Mouse (Mus musculus) midbrain, embryonic 13.5 days (tissue): ENCODE results near the gene Stac2. TPM values are rescaled to one million over a fixed set of nuclear protein-coding genes. Genes with fewer than 3 reads are reported as not detected.
A peak's percentile ranks its signal among the peaks of the same experiment; 100 is the strongest.

Source experiments
- ATAC-seq: fragments of 200-750 bp; cut with Nextera tagmentation; 2 replicates; pipeline ENCODE4 v1.8.0; 2017; ENCODE audit warnings: mild to moderate bottlenecking, moderate TSS enrichment, moderate library complexity
- H3K27ac ChIP-seq: fragments of 300-500 bp; sonication (generic); 2 replicates; pipeline ENCODE4 v1.5.1; 2015; ENCODE audit warnings: inconsistent platforms, mild to moderate bottlenecking, moderate library complexity
- H3K27me3 ChIP-seq: fragments of 300-500 bp; sonication (generic); 2 replicates; pipeline ENCODE4 v1.6.1; 2015; ENCODE audit warnings: mild to moderate bottlenecking, inconsistent platforms
- H3K36me3 ChIP-seq: fragments of 300-500 bp; sonication (generic); 2 replicates; pipeline ENCODE4 v1.6.1; 2015; ENCODE audit warnings: mild to moderate bottlenecking, inconsistent platforms
- H3K4me1 ChIP-seq: fragments of 300-500 bp; sonication (generic); replicated peaks from 2 replicates; pipeline ENCODE4 v1.6.1; 2015; ENCODE audit warnings: inconsistent platforms
- H3K4me2 ChIP-seq: fragments of 300-500 bp; sonication (generic); replicated peaks from 2 replicates; pipeline ENCODE4 v1.6.1; 2015; ENCODE audit warnings: moderate library complexity, mild to moderate bottlenecking, inconsistent platforms
- H3K4me3 ChIP-seq: fragments of 300-500 bp; sonication (generic); replicated peaks from 2 replicates; pipeline ENCODE4 v1.5.1; 2015; ENCODE audit warnings: mild to moderate bottlenecking, inconsistent platforms
- H3K9ac ChIP-seq: fragments of 300-500 bp; sonication (generic); replicated peaks from 2 replicates; pipeline ENCODE4 v1.6.1; 2015; ENCODE audit warnings: mild to moderate bottlenecking, inconsistent platforms
- H3K9me3 ChIP-seq: fragments of 300-500 bp; sonication (generic); 2 replicates; pipeline ENCODE4 v1.6.1; 2016; ENCODE audit warnings: mild to moderate bottlenecking, inconsistent platforms
- WGBS: fragments of 180-500 bp; shearing (Covaris S2); methylation state at CpG from one replicate; pipeline ENCODE4 v1.1.7; 2015; 5-methylcytosine and 5-hydroxymethylcytosine counted together
- polyA plus RNA-seq: library from polyadenylated mRNA; unstranded; fragments of >200 nt; fragmentation: Nextera tagmentation; extraction: Ambion mirVana; gene quantifications from 2 replicates; pipeline ENCODE4 v1.2.1, GENCODE M21; 2015

The Stac2 gene
- polyA plus RNA-seq, 1 experiment from 2014 or later: 1.7 TPM

DNA sequence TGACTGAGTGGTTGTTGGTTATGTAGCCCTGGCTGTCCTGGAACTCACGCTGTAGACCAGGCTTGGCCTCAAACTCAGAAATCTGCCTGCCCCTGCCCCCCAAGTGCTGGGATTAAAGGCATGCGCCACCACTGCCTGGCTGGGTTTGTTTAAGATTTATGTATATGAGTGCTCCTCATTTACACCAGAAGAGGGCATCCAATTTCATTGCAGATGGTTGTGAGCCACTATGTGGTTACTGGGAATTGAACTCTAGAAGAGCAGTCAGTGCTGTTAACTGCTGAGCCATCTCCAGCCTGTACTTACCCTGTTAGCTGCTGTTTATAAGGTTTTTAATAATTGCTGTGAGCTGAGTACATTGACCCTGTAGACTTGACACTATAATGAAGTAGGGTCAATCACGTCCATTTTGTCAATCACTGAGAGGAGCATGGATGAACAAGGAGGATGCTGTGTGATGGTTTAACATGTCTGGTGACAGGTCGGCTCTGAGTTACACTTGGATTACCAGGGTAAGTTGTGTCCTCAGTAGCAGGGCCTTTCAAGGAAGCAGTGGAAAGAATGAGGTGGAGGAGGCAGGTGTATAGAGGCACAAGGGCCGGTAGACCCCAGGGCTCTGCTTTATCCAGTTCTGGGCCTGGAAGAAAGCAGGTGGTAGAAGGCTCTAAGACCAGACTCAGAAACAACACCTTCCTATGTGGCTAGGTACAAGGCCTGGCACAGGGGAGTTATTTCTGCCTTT, 22.4 kb downstream of the Stac2 start:
- Histone ChIP-seq H3K27ac (no peak overlapping the region), H3K27me3 (no peaks in the 10 kb centered on the region), H3K9ac (no peak overlapping the region), H3K4me2 (no peak overlapping the region), H3K4me3 (no peak overlapping the region), H3K9me3 (no peaks in the 10 kb centered on the region), H3K4me1 (peaks cover 30% of the 10 kb centered on the region), H3K36me3 (peaks cover 33% of the 10 kb centered on the region)
- WGBS: 59% methylated on average over 5 of the region's 5 CpGs
- ATAC-seq: no peak

DNA sequence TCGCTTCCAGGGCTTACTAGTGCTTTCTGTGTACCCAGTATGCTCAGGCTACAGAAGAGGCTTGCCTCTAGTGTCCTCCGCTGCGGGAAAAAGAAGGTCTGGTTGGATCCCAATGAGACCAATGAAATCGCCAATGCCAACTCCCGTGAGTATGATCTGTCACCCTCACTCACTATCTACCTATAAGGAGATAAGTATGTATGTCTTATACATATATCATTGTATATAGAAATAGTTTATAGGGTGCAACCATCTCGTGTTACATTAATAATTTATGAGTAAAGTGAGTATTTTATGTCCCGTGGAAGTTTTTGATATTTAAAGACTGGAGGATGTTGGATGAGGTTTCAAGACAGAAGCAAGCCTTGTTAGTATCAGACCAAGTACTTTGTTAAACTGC, 25.5 kb downstream of the Stac2 start:
- H3K36me3 ChIP-seq: peaks cover 33% of the 10 kb centered on the region
- peak overlapping the region; percentile 90 for H3K4me2 ChIP-seq
- no peak for ATAC-seq
- peak overlapping the region; percentile 97 for H3K4me3 ChIP-seq
- H3K9ac ChIP-seq: peak overlapping the region; percentile 100
- peaks cover 30% of the 10 kb centered on the region for H3K4me1 ChIP-seq
- no peaks in the 10 kb centered on the region for H3K9me3 ChIP-seq
- H3K27ac ChIP-seq: no peak overlapping the region
- WGBS: 19% methylated on average over 7 of the region's 7 CpGs
- H3K27me3 ChIP-seq: no peaks in the 10 kb centered on the region

DNA sequence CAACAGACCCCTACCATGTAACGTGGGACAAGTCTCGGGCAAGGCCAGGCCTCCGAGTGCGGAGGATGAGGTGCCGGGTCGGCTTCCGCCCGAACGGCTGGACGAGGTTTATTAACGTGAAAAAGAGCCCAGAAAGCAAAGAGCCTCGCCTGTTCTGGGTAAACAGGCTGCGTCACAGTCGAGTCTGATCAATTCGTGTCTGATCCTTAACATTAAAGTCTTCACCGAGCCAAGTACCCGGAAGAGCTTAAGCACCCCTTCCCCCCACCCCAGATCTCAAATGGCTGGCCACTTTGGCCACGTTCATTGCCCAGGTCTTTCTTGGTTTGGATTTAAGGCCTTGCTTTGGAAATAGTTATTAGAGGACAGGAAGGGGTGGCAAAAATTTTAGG, 26.0 kb downstream of the Stac2 start:
- WGBS: under 1% methylated on average over 18 of the region's 18 CpGs
- peak overlapping the region; percentile 89 for H3K27ac ChIP-seq
- peak overlapping the region; percentile 100 for H3K9ac ChIP-seq
- H3K27me3 ChIP-seq: no peaks in the 10 kb centered on the region
- H3K9me3 ChIP-seq: no peaks in the 10 kb centered on the region
- peak overlapping the region; percentile 97 for H3K4me3 ChIP-seq
- no peak for ATAC-seq
- peak overlapping the region; percentile 90 for H3K4me2 ChIP-seq
- H3K36me3 ChIP-seq: peaks cover 33% of the 10 kb centered on the region
- peaks cover 30% of the 10 kb centered on the region for H3K4me1 ChIP-seq

DNA sequence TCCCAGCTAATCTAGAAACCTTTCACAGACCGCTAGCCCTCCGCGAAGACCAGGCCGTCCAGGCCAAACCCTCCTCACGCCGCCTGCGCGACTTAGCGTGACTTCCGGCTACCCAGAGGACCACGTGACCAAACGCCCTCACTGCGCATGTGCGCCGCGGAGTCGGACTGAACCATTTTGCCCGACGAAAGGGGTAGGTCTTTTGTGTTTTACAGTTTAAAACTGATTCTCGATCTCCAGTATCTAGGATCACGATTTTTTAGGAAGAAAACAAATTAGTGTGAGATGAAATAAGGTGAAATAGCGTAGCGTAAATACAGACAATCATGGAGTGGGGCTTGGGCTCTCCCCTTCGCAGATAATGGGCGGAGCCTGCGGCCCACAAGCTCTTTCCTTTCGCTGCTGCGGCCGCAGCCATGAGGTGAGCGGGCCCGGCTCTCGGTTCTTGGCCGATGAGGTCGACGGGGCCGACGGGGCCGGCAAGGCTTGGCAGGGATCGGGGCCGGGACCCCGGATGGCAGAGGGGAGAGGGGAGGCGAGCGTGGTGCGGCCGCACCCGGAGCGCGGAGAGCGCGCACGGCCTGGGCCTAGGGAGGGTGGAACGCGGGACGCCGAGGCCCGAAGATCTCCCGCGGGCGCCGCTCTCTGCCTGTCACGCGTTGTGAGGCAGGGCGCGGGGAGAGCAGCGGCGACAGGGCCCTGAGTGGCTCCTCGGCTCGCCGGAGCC, 26.5 kb downstream of the Stac2 start, which contains the start of gene Rpl19:
Gene Rpl19, plus strand, starts transcription at position 141 of the 727 bp plus-strand sequence.
- Histone ChIP-seq H3K27ac (peak within 1 kb of the TSS; percentile 89), H3K4me3 (peak within 1 kb of the TSS; percentile 97), H3K4me2 (peak within 1 kb of the TSS; percentile 90), H3K36me3 (peaks cover 33% of the 10 kb centered on the region), H3K9ac (peak within 1 kb of the TSS; percentile 100), H3K27me3 (no peaks in the 10 kb centered on the region), H3K9me3 (no peaks in the 10 kb centered on the region), H3K4me1 (peaks cover 32% of the 10 kb centered on the region)
- WGBS: under 1% methylated on average over 68 of the region's 69 CpGs
- peak; percentile 72 for ATAC-seq

DNA sequence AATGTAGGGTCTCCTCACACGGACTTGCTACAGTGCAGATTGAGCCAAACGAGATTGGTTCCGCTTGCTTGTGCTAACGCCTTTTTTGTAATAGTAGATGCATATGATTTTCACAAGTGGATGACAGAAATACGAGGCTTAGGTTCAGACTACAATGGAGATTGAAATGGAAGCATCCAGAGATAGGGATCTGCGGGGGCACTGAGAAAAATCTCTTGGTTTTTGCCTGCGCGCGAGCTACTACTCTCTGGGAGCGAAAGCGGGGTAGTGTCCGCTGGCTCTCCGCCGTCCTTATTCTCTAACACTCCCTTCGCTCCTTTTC, 27.1 kb downstream of the Stac2 start:
- H3K27me3 ChIP-seq: no peaks in the 10 kb centered on the region
- H3K4me1 ChIP-seq: peaks cover 37% of the 10 kb centered on the region
- H3K27ac ChIP-seq: peak overlapping the region; percentile 89
- peak overlapping the region; percentile 100 for H3K9ac ChIP-seq
- ATAC-seq: no peak
- WGBS: 4% methylated on average over 15 of the region's 15 CpGs
- H3K4me2 ChIP-seq: peak overlapping the region; percentile 90
- peaks cover 32% of the 10 kb centered on the region for H3K36me3 ChIP-seq
- H3K4me3 ChIP-seq: peak overlapping the region; percentile 97
- H3K9me3 ChIP-seq: no peaks in the 10 kb centered on the region

DNA sequence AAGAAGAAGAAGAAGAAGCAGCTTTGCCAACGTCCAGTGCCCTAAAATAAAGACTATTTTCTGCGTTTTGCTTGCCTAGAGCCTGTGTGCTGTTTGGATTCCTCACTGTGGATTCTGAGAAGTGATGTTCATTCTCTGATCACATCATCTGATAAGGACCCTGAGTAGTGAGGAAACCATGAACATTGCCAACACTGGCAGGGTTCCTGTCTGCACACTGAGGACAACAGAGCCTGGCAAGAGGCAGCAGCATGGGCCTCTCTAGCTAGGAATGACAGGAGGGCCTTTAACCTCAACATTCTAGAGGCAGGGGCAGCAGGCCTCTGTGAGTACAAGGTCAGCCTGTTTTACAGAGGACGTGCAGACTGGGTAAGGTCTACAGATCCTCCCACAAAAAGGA, 28.7 kb downstream of the Stac2 start:
- H3K4me3 ChIP-seq: no peak overlapping the region
- no peak overlapping the region for H3K4me2 ChIP-seq
- no peak overlapping the region for H3K27ac ChIP-seq
- ATAC-seq: no peak
- peaks cover 15% of the 10 kb centered on the region for H3K36me3 ChIP-seq
- H3K4me1 ChIP-seq: peaks cover 54% of the 10 kb centered on the region
- WGBS: 85% methylated on average over 3 of the region's 3 CpGs
- H3K9me3 ChIP-seq: no peaks in the 10 kb centered on the region
- H3K27me3 ChIP-seq: no peaks in the 10 kb centered on the region
- H3K9ac ChIP-seq: no peak overlapping the region

DNA sequence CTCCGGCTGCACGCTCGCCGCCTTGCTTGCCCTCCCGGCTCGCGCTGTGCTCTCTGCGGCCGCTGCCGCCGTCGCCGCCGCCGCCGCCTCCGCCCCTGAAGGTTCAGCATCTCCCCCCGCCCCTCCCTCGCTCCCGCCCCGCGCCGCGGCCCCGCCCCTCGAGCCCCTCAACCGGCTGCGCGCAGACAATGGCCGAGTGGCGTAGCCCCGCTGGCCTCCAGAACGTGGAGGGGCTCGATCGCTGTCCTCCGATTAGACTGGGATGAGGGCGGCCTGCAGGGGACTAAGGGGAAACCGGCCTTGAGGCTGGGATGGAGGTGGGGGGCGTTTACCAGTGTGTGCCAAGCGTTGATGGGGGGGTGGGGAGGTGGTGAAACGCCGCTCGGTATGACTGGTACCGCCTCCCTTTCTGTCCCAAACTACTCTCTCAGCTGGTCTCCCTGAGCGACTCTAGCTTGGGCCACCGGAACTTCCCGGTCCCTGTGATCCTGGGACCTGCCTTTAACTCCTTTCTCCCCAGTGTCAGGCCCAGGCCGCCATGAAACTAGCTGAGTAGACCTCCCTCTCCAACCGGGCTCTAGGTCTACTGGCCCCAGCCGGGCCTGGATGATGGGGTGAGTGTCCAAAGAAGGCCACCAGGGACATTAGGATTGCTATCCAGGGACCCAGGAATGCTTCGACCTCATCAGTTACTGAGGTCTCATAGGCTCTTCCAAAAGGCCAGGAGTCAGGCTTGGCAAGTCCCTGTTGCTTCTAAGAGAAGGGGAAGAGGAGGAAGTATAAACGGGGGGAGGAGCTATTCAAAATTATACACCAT, 30.5 kb downstream of the Stac2 start, which contains the start of gene Cacnb1:
Gene Cacnb1, minus strand, starts transcription at position 480 of the 817 bp plus-strand sequence.
- Histone ChIP-seq H3K4me1 (peaks cover 62% of the 10 kb centered on the region), H3K27me3 (no peaks in the 10 kb centered on the region), H3K27ac (peak within 1 kb of the TSS; percentile 97), H3K9ac (peak within 1 kb of the TSS; percentile 94), H3K36me3 (peaks cover 6% of the 10 kb centered on the region), H3K4me2 (peak within 1 kb of the TSS; percentile 86), H3K4me3 (peak within 1 kb of the TSS; percentile 83), H3K9me3 (no peaks in the 10 kb centered on the region)
- WGBS: 1% methylated on average over 52 of the region's 52 CpGs
- ATAC-seq: peak; percentile 38

DNA sequence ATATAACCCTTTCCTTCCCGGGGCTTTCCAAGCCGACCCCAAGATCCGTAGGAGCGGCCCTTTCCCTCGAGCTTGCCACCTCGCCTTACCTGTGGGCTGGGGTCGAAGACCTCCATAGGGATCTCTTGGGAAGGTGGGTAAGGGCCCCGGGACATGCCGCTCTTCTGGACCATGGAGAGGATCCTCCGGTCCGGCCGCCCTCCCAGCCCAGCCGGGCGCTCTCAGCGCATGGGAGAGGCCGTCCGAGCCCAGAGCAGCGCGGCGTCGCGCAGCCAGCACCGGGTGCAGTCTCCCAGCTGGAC, 31.1 kb downstream of the Stac2 start:
- Histone ChIP-seq H3K4me2 (peak overlapping the region; percentile 86), H3K27ac (peak overlapping the region; percentile 97), H3K27me3 (no peaks in the 10 kb centered on the region), H3K9ac (peak overlapping the region; percentile 94), H3K4me3 (peak overlapping the region; percentile 83), H3K36me3 (peaks cover 12% of the 10 kb centered on the region), H3K9me3 (no peaks in the 10 kb centered on the region), H3K4me1 (peaks cover 57% of the 10 kb centered on the region)
- peak; percentile 40 for ATAC-seq
- 2% methylated on average over 23 of the region's 23 CpGs for WGBS

DNA sequence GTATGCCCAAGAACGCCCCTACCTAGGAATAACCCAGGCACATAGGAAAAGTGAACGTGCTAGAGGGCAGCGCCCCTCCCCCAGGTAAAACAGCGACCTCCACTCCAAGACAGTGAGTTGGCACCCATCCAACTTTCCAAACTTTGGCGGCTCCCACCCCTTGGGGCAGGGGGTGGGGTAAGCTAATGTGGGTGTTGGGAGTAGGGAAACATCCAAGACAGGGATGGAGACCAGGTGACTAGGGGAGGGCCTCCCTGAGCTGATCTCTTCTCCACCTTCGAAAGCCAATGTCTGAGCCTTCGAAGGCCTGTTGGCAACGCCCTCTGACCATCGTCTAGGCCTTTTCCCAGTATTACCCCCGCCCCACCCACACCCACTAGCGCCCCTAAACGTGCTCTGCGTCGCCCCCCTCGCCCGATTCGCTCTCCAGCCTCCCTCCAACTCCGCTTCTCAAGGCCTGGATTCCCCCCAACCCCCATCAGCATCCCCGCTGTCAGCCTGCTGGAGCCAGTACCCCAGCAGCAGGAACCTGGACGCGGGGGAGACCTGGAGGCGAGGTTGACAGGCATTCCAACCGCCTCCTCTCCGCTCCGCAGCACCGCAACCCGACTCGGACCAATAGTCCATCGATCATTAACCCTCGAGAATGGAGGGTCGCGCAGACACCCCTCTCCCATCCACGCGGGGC, 31.6 kb downstream of the Stac2 start:
- Histone ChIP-seq H3K36me3 (peaks cover 17% of the 10 kb centered on the region), H3K4me1 (peaks cover 57% of the 10 kb centered on the region), H3K9ac (peak overlapping the region; percentile 94), H3K4me2 (peak overlapping the region; percentile 86), H3K27ac (peak overlapping the region; percentile 97), H3K9me3 (no peaks in the 10 kb centered on the region), H3K27me3 (no peaks in the 10 kb centered on the region), H3K4me3 (peak overlapping the region; percentile 83)
- peak; percentile 21 for ATAC-seq
- WGBS: 3% methylated on average over 32 of the region's 34 CpGs

DNA sequence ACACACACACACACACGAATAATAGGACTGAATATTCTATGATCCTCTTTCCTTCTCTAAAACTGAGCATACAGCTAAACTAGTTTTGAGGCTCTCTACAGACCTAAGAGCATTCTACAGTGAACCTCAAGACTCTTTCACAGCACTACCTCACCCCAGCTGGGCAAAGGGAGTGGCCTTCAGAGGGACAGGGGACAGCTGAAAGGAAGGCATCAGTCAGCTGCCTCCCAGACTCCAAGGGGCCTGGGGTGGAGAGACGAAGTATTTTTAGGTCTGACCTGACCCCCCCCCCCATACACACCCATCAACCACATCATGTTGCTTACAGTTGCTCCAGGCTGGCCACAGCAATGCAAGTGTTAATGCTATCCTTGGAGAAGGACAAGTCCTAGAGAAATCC, 32.1 kb downstream of the Stac2 start:
- WGBS: 52% methylated on average over 2 of the region's 2 CpGs
- no peak for ATAC-seq
- H3K4me1 ChIP-seq: peaks cover 56% of the 10 kb centered on the region
- no peaks in the 10 kb centered on the region for H3K27me3 ChIP-seq
- H3K4me2 ChIP-seq: peak overlapping the region; percentile 86
- peak overlapping the region; percentile 83 for H3K4me3 ChIP-seq
- H3K9ac ChIP-seq: peak overlapping the region; percentile 94
- peak overlapping the region; percentile 97; the same call in 1 of the 2 replicates for H3K27ac ChIP-seq
- no peaks in the 10 kb centered on the region for H3K9me3 ChIP-seq
- H3K36me3 ChIP-seq: peaks cover 23% of the 10 kb centered on the region

DNA sequence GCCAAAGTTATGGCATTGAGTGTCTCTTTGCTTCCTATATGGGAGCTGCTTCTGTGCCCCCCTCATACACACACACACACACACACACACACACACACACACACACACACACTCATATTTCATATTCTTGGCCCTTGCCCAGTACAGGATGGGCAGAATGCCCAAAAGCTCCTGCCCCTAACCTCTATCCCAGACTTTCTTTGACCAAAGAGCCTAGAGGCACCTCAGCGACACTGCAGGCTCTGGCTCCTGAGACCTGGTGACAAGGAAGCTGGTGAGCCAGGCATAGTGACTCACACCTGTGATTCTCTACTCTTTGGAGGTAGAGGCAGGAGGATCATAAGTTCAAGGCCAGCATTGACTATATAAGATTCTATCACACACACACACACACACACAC, 32.6 kb downstream of the Stac2 start:
- H3K4me3 ChIP-seq: peak overlapping the region; percentile 83
- WGBS: 56% methylated on average over 1 of the region's 1 CpGs
- no peaks in the 10 kb centered on the region for H3K27me3 ChIP-seq
- H3K27ac ChIP-seq: peak overlapping the region; percentile 87
- H3K36me3 ChIP-seq: peaks cover 27% of the 10 kb centered on the region
- H3K4me2 ChIP-seq: peak overlapping the region; percentile 86
- ATAC-seq: no peak
- peak overlapping the region; percentile 94 for H3K9ac ChIP-seq
- peaks cover 52% of the 10 kb centered on the region for H3K4me1 ChIP-seq
- H3K9me3 ChIP-seq: no peaks in the 10 kb centered on the region
